Mouse (Mus musculus) erythroblast, embryonic 14.5 days (primary cell): ENCODE results near the gene Paqr6. TPM values are rescaled to one million over a fixed set of nuclear protein-coding genes. Genes with fewer than 3 reads are reported as not detected.

Source experiments
- H3K27me3 ChIP-seq: 2 replicates; pipeline ENCODE4 v1.6.1; 2012; ENCODE audit warnings: inconsistent platforms; ENCODE audit not compliant: control insufficient read depth
- H3K36me3 ChIP-seq: 2 replicates; pipeline ENCODE4 v1.6.1; 2012; ENCODE audit warnings: mild to moderate bottlenecking, inconsistent platforms; ENCODE audit not compliant: control insufficient read depth
- H3K4me1 ChIP-seq: 2 replicates; pipeline ENCODE4 v1.6.1; 2012; ENCODE audit warnings: inconsistent platforms; ENCODE audit not compliant: control insufficient read depth
- H3K4me3 ChIP-seq: replicated peaks from 2 replicates; pipeline ENCODE3; 2012; ENCODE audit warnings: moderate library complexity, mild to moderate bottlenecking, inconsistent platforms
- H3K9me3 ChIP-seq: 2 replicates; pipeline ENCODE4 v1.6.1; 2012; ENCODE audit warnings: low read length, inconsistent platforms, mixed read lengths; ENCODE audit not compliant: control insufficient read depth
- GATA1 ChIP-seq: IDR thresholded peaks from 2 replicates; pipeline ENCODE4 v1.6.1; 2012; ENCODE audit warnings: low read length, inconsistent platforms, mixed read lengths
- TAL1 ChIP-seq: IDR thresholded peaks from 3 replicates; pipeline ENCODE4 v1.6.1; 2012; ENCODE audit warnings: low read length, inconsistent platforms, mixed read lengths
- polyA plus RNA-seq: library from polyadenylated mRNA; stranded (reverse); fragments of >175 nt; gene quantifications from 2 replicates; pipeline ENCODE4 v1.2.3, GENCODE M21; 2012

Paqr6 gene
- polyA plus RNA-seq, 1 experiment: 3.4 TPM

DNA sequence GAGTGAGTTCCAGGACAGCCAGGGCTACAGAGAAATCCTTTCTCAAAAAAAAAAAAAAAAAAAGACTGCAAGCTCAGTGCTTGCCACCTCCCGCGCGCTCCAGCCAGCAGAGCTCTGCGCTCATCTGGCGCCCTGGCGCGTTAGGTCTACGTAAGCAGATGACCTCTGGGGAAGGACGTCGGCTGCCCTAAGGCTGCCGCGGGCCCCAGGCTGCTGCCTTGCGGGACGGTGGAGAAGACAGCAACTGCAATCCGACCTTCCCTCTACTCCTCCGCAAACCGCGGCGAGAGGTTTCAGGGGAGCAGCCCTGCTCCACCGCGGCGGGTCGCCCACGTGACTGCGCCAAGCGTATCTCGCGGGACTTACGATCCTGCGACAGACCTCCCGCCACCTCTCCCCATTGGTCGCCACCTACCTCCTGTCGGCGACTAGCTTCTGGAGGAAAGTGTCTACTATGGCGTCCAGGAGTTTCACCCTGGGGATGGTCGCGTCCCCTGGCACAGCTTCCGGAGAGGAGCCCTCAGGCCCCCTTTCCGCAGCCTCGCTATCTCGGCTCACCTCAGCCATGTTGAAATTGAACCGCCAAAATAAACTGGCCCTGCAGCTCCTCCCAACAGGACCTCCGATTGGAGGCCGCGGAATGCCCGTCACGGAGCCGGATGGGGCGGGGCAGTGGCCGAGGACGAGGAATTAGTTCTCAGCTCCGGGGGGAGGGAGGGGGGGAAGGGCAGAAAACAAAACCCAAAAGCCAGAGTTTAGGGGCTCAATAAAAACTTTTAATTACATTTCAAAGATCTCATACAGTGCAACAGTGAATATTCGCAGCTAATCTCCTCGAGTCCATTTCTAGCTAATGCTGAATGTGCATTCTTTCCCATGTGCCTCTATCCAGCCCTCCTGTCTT is 45.6 kb downstream of the Paqr6 start, which contains the start of gene Pmf1:
Gene Pmf1 (minus strand): TSS at position 591 of the 904 bp plus-strand sequence.
- TF ChIP-seq GATA1 (no peak), TAL1 (no peak)

DNA sequence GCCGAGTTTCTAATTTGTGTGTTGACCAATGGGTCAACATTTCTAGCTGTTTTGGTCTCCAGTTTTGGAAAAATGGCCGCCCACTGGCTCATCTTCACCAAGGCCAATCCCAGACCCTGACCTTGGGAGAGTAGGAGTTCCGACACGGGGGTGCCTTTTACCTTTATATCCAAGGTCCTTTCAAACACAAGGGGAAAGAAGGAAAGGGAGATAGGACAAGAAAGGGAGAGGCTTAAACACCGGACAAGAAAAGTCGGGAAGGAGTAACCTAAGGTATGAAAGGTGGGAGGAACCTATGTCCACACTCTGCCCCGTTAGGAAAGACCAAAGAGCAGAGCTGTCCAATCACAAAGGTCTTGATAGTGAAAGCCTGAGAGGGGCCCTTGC is 46.3 kb downstream of the Paqr6 start:
- H3K4me3 ChIP-seq: peak overlapping the region; percentile 78
- no peaks in the 10 kb centered on the region for H3K27me3 ChIP-seq
- TF ChIP-seq TAL1 (no peak), GATA1 (no peak)
- peaks cover 80% of the 10 kb centered on the region for H3K36me3 ChIP-seq
- H3K4me1 ChIP-seq: peaks cover 87% of the 10 kb centered on the region
- no peaks in the 10 kb centered on the region for H3K9me3 ChIP-seq

More for the DNA sequence above, 45.6 kb downstream of the Paqr6 start, which contains the start of gene Pmf1:
- Histone ChIP-seq H3K36me3 (peaks cover 77% of the 10 kb centered on the region), H3K4me3 (peak within 1 kb of the TSS; percentile 78), H3K4me1 (peaks cover 81% of the 10 kb centered on the region), H3K9me3 (no peaks in the 10 kb centered on the region), H3K27me3 (no peaks in the 10 kb centered on the region)

DNA sequence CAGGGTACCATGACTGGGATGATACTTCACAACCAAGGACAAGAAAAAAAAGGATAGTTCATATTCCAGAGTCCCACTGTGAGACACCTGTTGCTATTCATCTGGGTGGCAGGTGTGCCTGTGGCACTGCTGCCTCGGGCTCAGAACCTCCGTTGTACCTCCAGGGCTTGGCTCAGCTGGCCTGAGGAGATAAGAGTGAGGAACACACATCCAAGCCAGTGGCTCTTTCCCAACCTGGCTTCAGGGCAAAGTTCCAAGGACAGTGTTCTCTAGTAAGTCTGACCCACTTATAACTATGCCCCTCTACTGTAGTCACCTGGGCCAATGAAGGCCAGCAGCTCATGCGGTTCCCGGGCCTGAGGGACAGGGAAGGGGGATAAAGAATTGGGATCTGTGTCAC is 47.3 kb downstream of the Paqr6 start:
- Histone ChIP-seq H3K4me3 (peak overlapping the region; percentile 78), H3K9me3 (no peaks in the 10 kb centered on the region), H3K36me3 (peaks cover 82% of the 10 kb centered on the region), H3K4me1 (peaks cover 92% of the 10 kb centered on the region), H3K27me3 (no peaks in the 10 kb centered on the region)
- TF ChIP-seq TAL1 (peak; percentile 79), GATA1 (peak; percentile 77)

DNA sequence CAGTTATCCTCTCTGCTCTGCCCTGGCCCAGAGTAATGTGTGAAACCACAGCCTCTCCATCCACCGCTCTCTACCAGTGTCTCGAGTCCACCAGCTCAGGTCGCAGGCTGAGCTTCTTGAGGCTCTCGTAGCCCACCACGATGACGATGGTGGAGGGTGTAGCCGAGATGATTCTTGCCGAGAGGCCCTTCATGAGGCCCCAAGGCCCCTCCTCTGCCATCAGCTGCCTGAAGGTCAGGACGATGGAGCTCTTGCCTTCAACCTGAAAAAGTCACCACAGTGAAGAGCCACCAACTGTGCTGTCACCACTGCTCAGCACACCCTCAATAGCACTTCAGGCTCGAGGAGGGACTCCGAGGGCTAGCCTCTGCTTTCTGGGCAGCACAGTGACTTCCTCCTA is 48.3 kb downstream of the Paqr6 start:
- Histone ChIP-seq H3K4me3 (no peak overlapping the region), H3K36me3 (peaks cover 83% of the 10 kb centered on the region), H3K27me3 (no peaks in the 10 kb centered on the region), H3K9me3 (no peaks in the 10 kb centered on the region), H3K4me1 (peaks cover 91% of the 10 kb centered on the region)
- TF ChIP-seq TAL1: no peak
- TF ChIP-seq GATA1: no peak

DNA sequence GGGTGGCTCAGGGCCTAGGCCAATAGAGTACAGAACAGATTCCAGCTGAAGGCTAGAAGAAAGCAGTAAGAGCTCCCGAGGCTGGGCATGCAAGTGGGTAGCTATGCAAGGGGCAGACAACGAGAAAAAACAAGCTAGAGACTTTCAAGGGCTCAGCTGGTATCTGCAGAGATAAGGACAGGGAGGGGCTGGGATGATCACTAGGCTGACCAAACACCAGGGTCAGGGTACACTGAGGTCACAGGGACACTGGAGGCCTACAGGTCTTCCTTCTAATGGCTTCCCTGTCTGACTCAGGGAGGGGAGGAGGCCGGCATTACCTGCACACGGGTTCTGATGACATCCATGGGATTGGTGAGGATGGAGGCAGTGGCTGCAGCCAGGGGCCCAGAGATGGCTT is 51.3 kb downstream of the Paqr6 start:
- peaks cover 93% of the 10 kb centered on the region for H3K4me1 ChIP-seq
- peaks cover 100% of the 10 kb centered on the region for H3K36me3 ChIP-seq
- TF ChIP-seq TAL1 (no peak), GATA1 (no peak)
- no peaks in the 10 kb centered on the region for H3K9me3 ChIP-seq
- no peaks in the 10 kb centered on the region for H3K27me3 ChIP-seq
- peak overlapping the region; percentile 4 for H3K4me3 ChIP-seq

DNA sequence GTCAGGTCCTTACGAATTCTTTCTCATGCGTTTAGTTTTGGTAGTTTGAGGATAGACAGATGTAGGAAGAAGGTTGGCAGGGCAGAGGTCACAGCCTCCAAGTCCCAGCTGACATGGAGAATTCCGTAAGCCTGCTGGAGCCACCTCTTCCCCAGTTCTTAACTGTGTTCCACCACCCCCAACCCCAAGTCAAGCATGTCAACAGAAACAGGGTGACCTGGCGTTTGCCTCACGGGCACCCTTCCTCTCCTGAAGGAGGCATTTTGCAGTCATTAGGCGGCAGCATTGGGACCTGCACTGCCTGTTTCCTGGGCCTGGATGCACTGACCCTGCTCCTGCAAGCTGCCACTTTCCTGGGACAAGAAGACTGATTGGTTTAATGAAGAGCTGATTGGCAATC is 53.6 kb downstream of the Paqr6 start:
- Histone ChIP-seq H3K9me3 (peaks cover 2% of the 10 kb centered on the region; the same call in 1 of the 2 replicates), H3K4me1 (peaks cover 93% of the 10 kb centered on the region), H3K27me3 (no peaks in the 10 kb centered on the region), H3K36me3 (peaks cover 98% of the 10 kb centered on the region), H3K4me3 (no peak overlapping the region)
- no peak for TF ChIP-seq TAL1
- TF ChIP-seq GATA1: no peak

Other genes with a start within 250 kb of the Paqr6 start
- 2.6 and 3.4 TPM in 2 replicates for gene Mef2d, start 222.2 kb upstream of the Paqr6 start, polyA plus RNA-seq
- gene Rhbg, start 109.9 kb upstream of the Paqr6 start, polyA plus RNA-seq: not detected in 2 replicates
- gene Gm38392, start 77.4 kb upstream of the Paqr6 start, polyA plus RNA-seq: not detected in 2 replicates
- 0.08 and 0.12 TPM in 2 replicates for gene Tsacc, start 67.6 kb upstream of the Paqr6 start, polyA plus RNA-seq
- gene Cct3, start 67.5 kb upstream of the Paqr6 start, polyA plus RNA-seq: 1.6 and 3.8 TPM in 2 replicates
- gene Glmp, start 39.6 kb upstream of the Paqr6 start, polyA plus RNA-seq: 4.4 and 10.8 TPM in 2 replicates
- 0.09 and 0.25 TPM in 2 replicates for gene Tmem79, start 28.4 kb upstream of the Paqr6 start, polyA plus RNA-seq
- gene Smg5, start 28.3 kb upstream of the Paqr6 start, polyA plus RNA-seq: 16.0 and 20.1 TPM in 2 replicates
- gene Bglap3, start 8.2 kb downstream of the Paqr6 start, polyA plus RNA-seq: not detected in 2 replicates
- not detected in 2 replicates for gene Bglap2, start 14.1 kb downstream of the Paqr6 start, polyA plus RNA-seq
- gene Bglap, start 19.9 kb downstream of the Paqr6 start, polyA plus RNA-seq: not detected in 2 replicates
- 40.0 and 42.2 TPM in 2 replicates for gene Pmf1, start 45.7 kb downstream of the Paqr6 start, polyA plus RNA-seq
- 1.1 and 1.2 TPM in 2 replicates for gene Slc25a44, start 60.6 kb downstream of the Paqr6 start, polyA plus RNA-seq
- gene Sema4a, start 96.6 kb downstream of the Paqr6 start, polyA plus RNA-seq: 0.11 and 0.12 TPM in 2 replicates
- 137 and 158 TPM in 2 replicates for gene Lmna, start 145.4 kb downstream of the Paqr6 start, polyA plus RNA-seq
- gene Mex3a, start 167.8 kb downstream of the Paqr6 start, polyA plus RNA-seq: 0.01 and 0.02 TPM in 2 replicates
- not detected in 2 replicates for gene Rab25, start 183.7 kb downstream of the Paqr6 start, polyA plus RNA-seq
- 7.4 and 12.2 TPM in 2 replicates for gene Lamtor2, start 188.5 kb downstream of the Paqr6 start, polyA plus RNA-seq
- gene Ubqln4, start 189.2 kb downstream of the Paqr6 start, polyA plus RNA-seq: 2.6 and 3.1 TPM in 2 replicates
- gene Ssr2, start 211.3 kb downstream of the Paqr6 start, polyA plus RNA-seq: 6.5 and 12.3 TPM in 2 replicates
- gene Arhgef2, start 241.4 kb downstream of the Paqr6 start, polyA plus RNA-seq: 0.13 and 0.87 TPM in 2 replicates